Mouse (Mus musculus): ENCODE measurements around the gene Cks1brt. TPM values are rescaled to one million over a fixed set of nuclear protein-coding genes. Genes with fewer than 3 reads are reported as not detected.

The Cks1brt gene
- polyA plus RNA-seq, 1 experiment from 2014 or later, result not detected

DNA sequence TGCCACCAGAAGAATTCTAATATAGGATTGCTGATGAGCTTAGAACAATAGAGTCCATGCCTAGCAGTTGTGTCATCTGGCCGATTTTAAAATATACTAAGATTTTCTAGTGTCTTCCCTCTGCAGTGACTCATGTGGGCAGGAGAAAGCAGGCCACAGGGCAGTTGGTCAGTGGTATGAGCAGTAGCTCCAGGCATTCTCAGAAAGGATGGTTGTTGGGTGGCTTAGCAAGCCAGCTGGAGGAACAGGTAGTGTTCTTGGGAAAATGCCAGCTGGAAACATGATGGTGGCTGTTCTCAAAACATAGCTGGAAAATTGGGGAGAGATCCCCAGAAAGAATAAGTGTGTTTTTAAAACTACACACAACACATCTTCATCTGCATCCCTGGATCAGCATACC lies 40.6 kb downstream of the Cks1brt start:
- H3K27me3 ChIP-seq (ENCODE audit: insufficient read depth, low read length), result no peaks in the 10 kb centered on the region
- H3K9ac ChIP-seq (replicated peaks), result no peak overlapping the region
- H3K4me2 ChIP-seq (ENCODE audit: low read depth, low read length), result no peak overlapping the region
- H3K9me3 ChIP-seq (ENCODE audit: low read length), result 0 out of 2 replicates have a peak, but pooled peaks cover 2% of the 10 kb centered on the region
- no peaks in the 10 kb centered on the region for H3K4me1 ChIP-seq (ENCODE audit: insufficient read depth)
- no peak for DNase-seq
- no peaks in the 10 kb centered on the region for H3K36me3 ChIP-seq (replicated peaks; ENCODE audit: insufficient read depth, low read length)
- H3K27ac ChIP-seq (ENCODE audit: low read depth), result no peak overlapping the region
- TF ChIP-seq EP300 (IDR thresholded peaks at IDR 0.05; ENCODE audit: low read depth) (no peak), CTCF (IDR thresholded peaks at IDR 0.05; ENCODE audit: low read depth) (no peak)
- ATAC-seq, result no peak
- 75% methylated on average over 1 of the region's 1 CpGs for WGBS (ENCODE audit: insufficient replicate concordance)
- H3K4me3 ChIP-seq (ENCODE audit: low read depth, low read length), result no peak overlapping the region

DNA sequence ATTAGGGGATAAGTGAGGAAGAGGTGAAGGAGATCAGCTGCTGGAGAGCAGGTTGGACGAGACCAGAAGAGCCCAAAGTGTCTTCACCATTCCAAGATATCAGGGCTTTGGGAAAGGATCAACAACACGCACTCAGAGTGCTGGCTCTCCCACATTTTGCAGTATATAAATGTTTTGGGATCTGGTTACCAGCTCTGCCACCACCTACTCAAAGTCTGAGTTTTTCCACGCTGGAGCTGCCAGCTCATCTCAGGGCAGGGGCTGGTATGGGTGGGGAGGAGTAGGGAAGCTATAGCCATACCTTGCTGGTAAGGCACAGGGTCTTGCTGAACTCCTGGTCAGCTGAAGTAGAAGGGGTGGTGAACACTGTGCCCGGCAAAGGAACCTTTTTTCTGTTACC lies 68.5 kb downstream of the Cks1brt start:
- Histone ChIP-seq H3K4me2 (ENCODE audit: low read depth, low read length) (no peak overlapping the region), H3K36me3 (replicated peaks; ENCODE audit: insufficient read depth, low read length) (no peaks in the 10 kb centered on the region), H3K27ac (ENCODE audit: low read depth) (no peak overlapping the region), H3K4me1 (ENCODE audit: insufficient read depth) (no peaks in the 10 kb centered on the region), H3K9ac (replicated peaks) (no peak overlapping the region), H3K9me3 (ENCODE audit: low read length) (no peaks in the 10 kb centered on the region), H3K27me3 (ENCODE audit: insufficient read depth, low read length) (no peaks in the 10 kb centered on the region), H3K4me3 (ENCODE audit: low read depth, low read length) (no peak overlapping the region)
- DNase-seq (no peak), ATAC-seq (no peak)
- WGBS (ENCODE audit: insufficient replicate concordance), result 66% methylated on average over 4 of the region's 4 CpGs
- TF ChIP-seq EP300 (IDR thresholded peaks at IDR 0.05; ENCODE audit: low read depth) (no peak), CTCF (IDR thresholded peaks at IDR 0.05; ENCODE audit: low read depth) (no peak)

DNA sequence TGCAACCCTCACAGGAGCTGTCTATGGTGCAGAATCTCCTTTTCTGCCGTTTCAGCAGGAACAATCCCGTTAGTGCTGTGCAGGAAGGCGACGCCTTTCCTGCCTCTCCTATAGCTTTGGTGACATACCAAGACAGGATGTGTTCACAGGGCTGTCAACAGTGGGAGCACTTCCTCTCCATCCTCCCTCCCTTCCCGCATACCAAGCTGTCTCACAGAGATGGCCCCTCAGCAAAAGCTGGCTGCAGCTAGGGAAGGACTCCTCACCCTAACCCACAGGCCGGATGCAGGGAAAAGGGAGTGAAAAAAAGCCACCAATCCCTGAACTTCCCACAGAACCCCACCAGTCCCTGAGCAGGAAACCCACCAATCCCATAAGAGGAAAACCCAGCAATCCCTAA lies 69.3 kb downstream of the Cks1brt start:
- Histone ChIP-seq H3K9ac (replicated peaks) (no peak overlapping the region), H3K4me1 (ENCODE audit: insufficient read depth) (no peaks in the 10 kb centered on the region), H3K9me3 (ENCODE audit: low read length) (no peaks in the 10 kb centered on the region), H3K27me3 (ENCODE audit: insufficient read depth, low read length) (no peaks in the 10 kb centered on the region), H3K36me3 (replicated peaks; ENCODE audit: insufficient read depth, low read length) (no peaks in the 10 kb centered on the region), H3K4me2 (ENCODE audit: low read depth, low read length) (no peak overlapping the region), H3K27ac (ENCODE audit: low read depth) (no peak overlapping the region), H3K4me3 (ENCODE audit: low read depth, low read length) (no peak overlapping the region)
- WGBS (ENCODE audit: insufficient replicate concordance), result 17% methylated on average over 6 of the region's 6 CpGs
- TF ChIP-seq CTCF (IDR thresholded peaks at IDR 0.05; ENCODE audit: low read depth) (no peak), EP300 (IDR thresholded peaks at IDR 0.05; ENCODE audit: low read depth) (0 out of 2 replicates have a peak, but pooled peaks have one; percentile 6)
- DNase-seq, result peak; percentile 18
- ATAC-seq, result peak; percentile 92

Small RNA genes within 50 kb of the gene (microRNA-seq; reads per million reads assigned to microRNA genes)
- gene Gm23388, result 1.2 reads per million

Other genes with a start within 250 kb of the Cks1brt start
- gene Klf1, start 250.0 kb upstream of the Cks1brt start, polyA plus RNA-seq (2015; fragmentation: Nextera tagmentation; extraction: Ambion mirVana), result 133 and 149 TPM in 2 replicates
- gene Dnase2a, start 243.4 kb upstream of the Cks1brt start, polyA plus RNA-seq (2015; fragmentation: Nextera tagmentation; extraction: Ambion mirVana), result 15.4 and 16.0 TPM in 2 replicates
- 0.07 TPM in 1 of 2 replicates, not detected in the other for gene Mast1, start 214.6 kb upstream of the Cks1brt start, polyA plus RNA-seq (2015; fragmentation: Nextera tagmentation; extraction: Ambion mirVana)
- 0.09 TPM in 1 of 2 replicates, not detected in the other for gene Rtbdn, start 204.9 kb upstream of the Cks1brt start, polyA plus RNA-seq (2015; fragmentation: Nextera tagmentation; extraction: Ambion mirVana)
- gene Gm49661, start 182.5 kb upstream of the Cks1brt start, polyA plus RNA-seq (2015; fragmentation: Nextera tagmentation; extraction: Ambion mirVana), result 0.89 TPM in 1 of 2 replicates, not detected in the other
- gene Prdx2, start 182.3 kb upstream of the Cks1brt start, polyA plus RNA-seq (2015; fragmentation: Nextera tagmentation; extraction: Ambion mirVana), result 780 and 831 TPM in 2 replicates
- gene Rnaseh2a, start 182.2 kb upstream of the Cks1brt start, polyA plus RNA-seq (2015; fragmentation: Nextera tagmentation; extraction: Ambion mirVana), result 67.1 and 70.8 TPM in 2 replicates
- 14.2 and 21.9 TPM in 2 replicates for gene Junb, start 173.2 kb upstream of the Cks1brt start, polyA plus RNA-seq (2015; fragmentation: Nextera tagmentation; extraction: Ambion mirVana)
- gene Hook2, start 161.3 kb upstream of the Cks1brt start, polyA plus RNA-seq (2015; fragmentation: Nextera tagmentation; extraction: Ambion mirVana), result 12.0 and 12.2 TPM in 2 replicates
- not detected in 2 replicates for gene Best2, start 137.4 kb upstream of the Cks1brt start, polyA plus RNA-seq (2015; fragmentation: Nextera tagmentation; extraction: Ambion mirVana)
- gene Asna1, start 126.6 kb upstream of the Cks1brt start, polyA plus RNA-seq (2015; fragmentation: Nextera tagmentation; extraction: Ambion mirVana), result 33.2 and 34.4 TPM in 2 replicates
- gene Trir, start 125.1 kb upstream of the Cks1brt start, polyA plus RNA-seq (2015; fragmentation: Nextera tagmentation; extraction: Ambion mirVana), result 63.0 and 73.6 TPM in 2 replicates
- 7.6 and 8.2 TPM in 2 replicates for gene Tnpo2, start 115.0 kb upstream of the Cks1brt start, polyA plus RNA-seq (2015; fragmentation: Nextera tagmentation; extraction: Ambion mirVana)
- gene Fbxw9, start 91.9 kb upstream of the Cks1brt start, polyA plus RNA-seq (2015; fragmentation: Nextera tagmentation; extraction: Ambion mirVana), result 14.4 and 14.9 TPM in 2 replicates
- gene Gm5741, start 83.9 kb upstream of the Cks1brt start, polyA plus RNA-seq (2015; fragmentation: Nextera tagmentation; extraction: Ambion mirVana), result not detected in 2 replicates
- gene Dhps, start 80.2 kb upstream of the Cks1brt start, polyA plus RNA-seq (2015; fragmentation: Nextera tagmentation; extraction: Ambion mirVana), result 24.8 and 27.7 TPM in 2 replicates
- 63.5 and 66.8 TPM in 2 replicates for gene Wdr83os, start 71.2 kb upstream of the Cks1brt start, polyA plus RNA-seq (2015; fragmentation: Nextera tagmentation; extraction: Ambion mirVana)
- 17.6 and 18.4 TPM in 2 replicates for gene Wdr83, start 70.6 kb upstream of the Cks1brt start, polyA plus RNA-seq (2015; fragmentation: Nextera tagmentation; extraction: Ambion mirVana)
- gene Man2b1, start 68.7 kb upstream of the Cks1brt start, polyA plus RNA-seq (2015; fragmentation: Nextera tagmentation; extraction: Ambion mirVana), result 42.6 and 44.6 TPM in 2 replicates
- 2.0 and 5.2 TPM in 2 replicates for gene Zfp791, start 28.8 kb upstream of the Cks1brt start, polyA plus RNA-seq (2015; fragmentation: Nextera tagmentation; extraction: Ambion mirVana)
- gene Olfr371, start 74.1 kb downstream of the Cks1brt start, polyA plus RNA-seq (2015; fragmentation: Nextera tagmentation; extraction: Ambion mirVana), result not detected in 2 replicates
- gene Orc6, start 147.7 kb downstream of the Cks1brt start, polyA plus RNA-seq (2015; fragmentation: Nextera tagmentation; extraction: Ambion mirVana), result 40.1 and 46.3 TPM in 2 replicates
- 48.1 and 54.6 TPM in 2 replicates for gene Vps35, start 147.9 kb downstream of the Cks1brt start, polyA plus RNA-seq (2015; fragmentation: Nextera tagmentation; extraction: Ambion mirVana)
- gene Mylk3, start 234.4 kb downstream of the Cks1brt start, polyA plus RNA-seq (2015; fragmentation: Nextera tagmentation; extraction: Ambion mirVana), result 21.2 and 24.2 TPM in 2 replicates

Measured in liver, postnatal 0 days (tissue).